Mouse (Mus musculus) regulatory T cell (primary cell): ENCODE data around the gene Gtpbp8.

Experiments used
- in situ Hi-C: fragments of 300-600 bp; cut with MboI, MseI; formaldehyde crosslinking; loops from one replicate; pipeline ENCODE4 v1.15.1; 2025; ENCODE audit warnings: high pct_unique_total_duplicates

The Gtpbp8 gene

GRCm38 (mm10) chr16:44727525-44727924, 18.6 kb downstream of the Gtpbp8 start:
- in situ Hi-C loops, result no loop called here

DNA sequence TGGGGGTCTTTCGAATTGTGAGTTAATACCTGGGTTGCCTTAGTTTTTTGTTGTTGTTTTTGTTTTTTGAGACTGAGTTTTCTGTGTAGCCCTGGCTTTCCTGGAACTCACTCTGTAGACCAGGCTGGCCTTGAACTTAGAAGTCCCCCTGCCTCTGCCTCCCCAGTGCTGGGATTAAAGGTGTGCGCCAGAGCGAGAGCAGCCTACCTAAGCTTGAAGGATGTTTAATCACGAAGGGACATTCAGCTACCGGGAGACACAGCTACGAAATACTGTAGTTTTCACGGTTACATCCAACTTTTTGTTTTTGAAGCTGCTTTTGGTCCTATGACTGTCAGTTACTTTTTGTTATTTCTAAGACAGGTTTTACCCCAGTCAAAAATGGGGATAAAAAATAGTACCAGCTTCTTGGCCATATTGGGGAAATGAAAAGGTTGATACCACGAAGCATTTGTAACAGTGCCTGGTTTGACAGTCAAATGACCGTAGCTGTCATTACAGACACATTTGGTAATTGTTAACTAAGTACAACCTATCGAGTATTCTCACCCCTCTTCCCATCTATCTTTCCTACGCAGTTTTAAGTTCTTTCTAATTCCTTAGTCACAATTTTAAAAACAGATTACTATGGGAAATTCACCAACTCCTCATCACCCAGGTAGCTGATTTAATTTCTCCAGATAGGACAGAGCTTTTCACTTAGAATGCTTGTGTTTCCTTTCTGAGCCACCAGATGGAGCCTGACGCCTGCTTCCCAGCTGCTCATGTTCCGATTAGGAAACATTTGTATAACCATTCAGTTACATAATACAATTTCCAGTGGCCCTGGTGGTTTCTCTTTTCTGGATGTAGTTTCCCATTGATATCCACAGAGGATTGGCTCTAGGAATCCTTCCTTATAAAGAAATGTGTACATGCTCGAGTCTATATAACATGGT, 20.6 kb downstream of the Gtpbp8 start:
- in situ Hi-C loops, result no loop called here

- in situ Hi-C loops, result no loop called here
These were observed 21.3 kb downstream of the Gtpbp8 start for GRCm38 (mm10) chr16:44724847-44725246.

DNA sequence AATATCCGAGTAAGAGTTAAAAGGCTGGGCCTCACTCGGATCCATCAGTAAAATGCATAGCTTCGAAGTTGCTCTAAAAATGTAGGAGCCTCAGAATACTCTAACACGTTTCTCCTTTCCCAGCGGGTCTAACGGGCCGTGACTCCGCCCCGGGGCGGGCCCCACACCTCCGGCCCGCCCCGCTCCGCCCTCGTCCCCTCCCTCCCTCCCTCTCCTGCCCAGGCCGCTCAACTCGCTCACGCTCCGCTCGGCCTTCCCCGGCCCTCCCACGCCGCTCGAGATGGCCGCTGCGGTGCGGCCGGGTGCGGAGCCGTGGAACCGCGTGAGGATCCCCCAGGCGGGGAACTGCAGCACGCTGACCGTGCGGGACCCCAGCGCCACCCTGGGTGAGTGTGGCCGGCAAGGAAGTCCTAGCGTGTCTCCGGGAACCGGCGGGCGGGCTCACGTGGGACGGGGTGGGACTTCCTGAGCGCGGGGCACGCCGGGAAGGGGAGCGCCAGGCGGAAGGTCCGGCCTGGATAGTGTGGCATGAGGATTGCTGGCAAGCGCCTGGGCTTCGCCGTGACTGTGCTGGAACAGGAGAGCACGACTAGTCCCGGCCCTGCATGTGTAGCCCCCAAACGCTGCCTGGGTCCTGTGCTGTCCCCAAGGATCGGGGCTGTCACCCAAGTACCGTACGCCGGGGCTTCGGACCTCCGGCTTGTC, 21.9 kb downstream of the Gtpbp8 start, which contains the start of gene Nepro:
TSS of gene Nepro (plus strand) at position 219 of the 705 bp plus-strand sequence.
- in situ Hi-C loops, result no loop called here

DNA sequence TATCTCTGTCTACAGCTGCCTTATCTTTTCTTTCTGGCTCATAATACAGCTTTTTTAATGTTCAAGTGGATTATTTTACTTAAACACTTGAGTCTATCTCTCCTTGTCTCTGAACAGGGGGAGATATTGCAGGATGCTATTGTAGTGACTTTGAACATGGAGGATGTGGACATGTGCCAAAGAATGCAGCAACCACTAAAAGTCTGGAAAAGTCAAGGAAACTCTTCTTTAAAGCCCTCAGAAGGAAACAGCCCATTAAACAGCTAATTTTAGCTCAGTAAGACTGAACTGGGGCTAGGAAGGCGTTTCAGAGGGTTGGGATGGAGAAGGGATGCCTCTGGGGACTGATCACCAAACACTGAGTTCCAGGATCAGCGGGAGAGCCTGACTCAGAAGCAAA, 23.5 kb downstream of the Gtpbp8 start:
- in situ Hi-C loops, result no loop called here

DNA sequence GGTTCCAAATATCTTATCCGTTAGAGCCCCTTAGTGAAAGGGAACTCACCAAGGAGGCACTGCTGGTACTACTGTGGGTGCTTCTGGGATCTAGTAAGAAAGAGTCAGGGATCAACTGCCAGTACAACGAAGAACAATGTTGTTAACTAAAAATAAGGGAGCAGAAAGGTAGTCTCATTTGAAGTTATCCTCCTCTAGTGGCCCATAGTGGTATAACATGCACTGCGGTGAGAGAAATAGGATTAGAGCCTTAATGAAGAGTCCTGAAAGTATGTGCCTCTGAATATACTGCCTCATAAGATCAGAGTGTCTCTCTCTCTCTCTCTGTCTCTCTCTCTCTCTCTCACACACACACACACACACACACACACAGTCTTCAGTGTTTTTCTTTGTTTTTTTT, 25.6 kb downstream of the Gtpbp8 start:
- in situ Hi-C loops, result no loop called here

- in situ Hi-C loops, result no loop called here
These were observed 26.8 kb downstream of the Gtpbp8 start for GRCm38 (mm10) chr16:44719349-44719748.

DNA sequence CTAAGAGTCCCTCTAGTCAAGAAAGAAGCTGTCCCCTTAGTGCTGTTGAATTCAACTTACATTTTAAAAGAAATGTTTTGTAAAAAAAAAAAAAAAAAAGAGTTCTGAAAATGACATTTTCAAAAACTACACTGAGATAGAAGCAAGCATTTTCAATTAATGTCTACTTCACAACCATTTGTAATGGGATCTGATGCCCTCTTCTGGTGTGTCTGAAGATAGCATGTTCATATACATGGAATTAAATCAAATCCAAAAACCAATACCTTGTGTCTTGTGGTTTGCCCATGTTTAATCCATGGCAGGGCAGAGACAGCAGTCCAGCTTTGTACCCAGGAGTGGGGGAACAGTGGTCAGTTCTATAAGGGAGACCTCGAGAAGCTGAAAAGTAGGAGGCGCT, 28.3 kb downstream of the Gtpbp8 start:
- in situ Hi-C loops, result no loop called here

DNA sequence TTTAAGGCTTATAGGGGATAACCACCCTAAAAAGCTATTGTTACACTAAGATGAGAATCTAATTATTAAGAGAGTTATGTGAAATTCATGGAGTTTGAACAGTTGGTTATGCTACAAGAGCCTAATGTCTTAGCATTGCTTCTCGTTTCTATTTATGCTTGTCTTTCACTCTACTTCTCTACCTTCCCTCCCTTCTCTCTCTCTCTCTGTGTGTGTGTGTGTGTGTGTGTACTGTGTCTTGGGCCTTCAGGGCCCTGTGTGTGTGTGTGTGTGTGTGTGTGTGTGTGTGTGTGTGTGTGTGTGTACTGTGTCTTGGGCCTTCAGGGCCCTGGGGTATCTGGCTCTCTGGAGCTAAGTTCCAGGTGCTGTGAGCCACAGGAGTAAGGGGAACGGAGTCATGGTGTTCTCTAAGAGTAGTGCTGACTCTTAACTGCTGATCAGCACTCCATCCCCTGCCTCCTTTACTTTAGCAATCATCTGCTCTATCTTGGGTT, 29.0 kb downstream of the Gtpbp8 start:
- in situ Hi-C loops, result no loop called here

- in situ Hi-C loops, result no loop called here
These were observed 29.6 kb downstream of the Gtpbp8 start for GRCm38 (mm10) chr16:44716305-44717140.

GRCm38 (mm10) chr16:44703458-44703857, 42.7 kb downstream of the Gtpbp8 start:
- in situ Hi-C loops, result no loop called here

GRCm38 (mm10) chr16:44702272-44702671, 43.9 kb downstream of the Gtpbp8 start:
- in situ Hi-C loops, result no loop called here

GRCm38 (mm10) chr16:44701155-44701554, 45.0 kb downstream of the Gtpbp8 start:
- in situ Hi-C loops, result no loop called here

- in situ Hi-C loops, result loop anchor here (5.0 kb wide), 1 partner anchor 210 kb away; no protein-coding TSS in a partner anchor
These were observed 48.5 kb downstream of the Gtpbp8 start for GRCm38 (mm10) chr16:44697473-44698205.

GRCm38 (mm10) chr16:44695859-44696620, 50.1 kb downstream of the Gtpbp8 start:
- in situ Hi-C loops, result loop anchor here (5.0 kb wide), 1 partner anchor 209 kb away; no protein-coding TSS in a partner anchor

DNA sequence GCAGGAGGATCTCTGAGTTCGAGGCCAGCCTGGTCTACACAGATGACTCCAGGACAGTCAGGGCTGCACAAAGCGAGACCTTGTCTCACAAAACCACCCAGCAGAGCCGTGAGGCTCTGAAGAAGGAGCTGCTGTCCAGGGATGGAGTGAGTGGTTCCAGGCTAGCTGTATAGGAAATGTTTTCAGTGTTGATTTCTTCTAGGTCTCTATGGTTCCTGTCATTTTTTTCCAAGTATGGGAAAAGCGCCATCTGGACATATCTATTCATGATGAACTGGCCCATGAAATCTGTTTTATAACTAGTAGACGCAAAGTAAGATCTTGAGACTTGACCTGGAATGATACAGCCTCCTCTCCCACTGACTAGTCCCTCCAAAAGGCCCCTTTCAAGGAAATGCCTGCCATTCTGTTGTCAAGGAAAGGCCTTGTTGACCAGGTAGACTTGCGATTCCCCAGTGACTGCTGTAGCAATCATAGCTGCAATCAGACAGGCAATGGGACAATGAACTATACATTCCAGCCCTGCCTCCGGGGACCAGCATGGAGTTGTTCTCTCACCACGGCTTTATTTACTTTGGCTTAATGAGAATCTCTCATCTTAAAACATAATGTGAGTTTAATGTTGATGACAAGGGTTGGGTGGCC, 50.8 kb downstream of the Gtpbp8 start:
- in situ Hi-C loops, result loop anchor here (5.0 kb wide), 1 partner anchor 208 kb away; no protein-coding TSS in a partner anchor

DNA sequence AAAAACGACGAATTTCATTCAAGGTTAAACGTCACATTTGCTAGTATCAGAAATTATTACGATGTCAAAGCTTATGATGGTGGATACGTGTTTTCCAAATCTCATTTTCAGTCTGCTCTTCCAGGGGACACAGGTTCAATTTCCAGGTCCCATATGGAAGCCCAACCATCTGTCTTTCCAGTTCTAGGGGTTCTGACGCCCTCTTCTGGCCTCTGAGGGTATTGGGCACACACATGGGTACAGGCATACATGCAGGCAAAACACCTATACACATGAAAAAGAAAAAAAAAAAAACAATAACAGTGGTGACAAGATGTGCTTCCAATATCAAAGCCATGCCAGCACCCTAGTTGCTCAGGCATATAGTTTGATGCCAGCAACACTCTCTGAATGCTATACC, 52.5 kb downstream of the Gtpbp8 start:
- in situ Hi-C loops, result no loop called here

- in situ Hi-C loops, result no loop called here
These were observed 53.6 kb downstream of the Gtpbp8 start for GRCm38 (mm10) chr16:44692541-44692940.

- in situ Hi-C loops, result no loop called here
These were observed 54.5 kb downstream of the Gtpbp8 start for GRCm38 (mm10) chr16:44691561-44692141.
